Comparison of ENCODE assay signal across 13 mouse cellular contexts in genomic region chr14:105830301-105830700, GRCm38 (mm10).
"Had no signal": no experiment of that assay in that cellular context is flagged by ENCODE, and none has a peak within 500 bp of the region (broad histone marks: within the 10 kb centered on the region; RNA-seq: fewer than 3 reads in every experiment).

No protein-coding gene starts in this region.

- H3K9me3 ChIP-seq: intestine, embryonic 15.5 days; limb, embryonic 12.5 days; liver, embryonic 12.5 days; liver, embryonic 15.5 days; midbrain, embryonic 13.5 days had no signal

- ATAC-seq: intestine, embryonic 15.5 days; liver, embryonic 12.5 days; midbrain, embryonic 13.5 days had no signal

- H3K27me3 ChIP-seq: intestine, embryonic 15.5 days; limb, embryonic 12.5 days; liver, embryonic 12.5 days; liver, embryonic 15.5 days; midbrain, embryonic 13.5 days had no signal

- DNase-seq: kidney, adult 2 months; kidney, postnatal 10 days; kidney, postnatal 36 days; layer of hippocampus, postnatal 36 days; liver; thymus, postnatal 25 days had no signal

- H3K4me2 ChIP-seq: intestine, embryonic 15.5 days; limb, embryonic 12.5 days; liver, embryonic 12.5 days; liver, embryonic 15.5 days; midbrain, embryonic 13.5 days had no signal

- H3K4me1 ChIP-seq: intestine, embryonic 15.5 days; liver, embryonic 12.5 days; liver, embryonic 15.5 days; midbrain, embryonic 13.5 days had no signal

- H3K4me3 ChIP-seq: intestine, embryonic 15.5 days; left cerebral cortex, adult 2 months; limb, embryonic 12.5 days; liver, embryonic 12.5 days; liver, embryonic 15.5 days; midbrain, embryonic 13.5 days had no signal

- H3K27ac ChIP-seq: intestine, embryonic 15.5 days; left cerebral cortex, adult 2 months; limb, embryonic 12.5 days; liver, embryonic 12.5 days; liver, embryonic 15.5 days; macrophage; midbrain, embryonic 13.5 days had no signal

- H3K9ac ChIP-seq: intestine, embryonic 15.5 days; limb, embryonic 12.5 days; liver, embryonic 12.5 days; liver, embryonic 15.5 days; midbrain, embryonic 13.5 days had no signal

- H3K36me3 ChIP-seq: intestine, embryonic 15.5 days; limb, embryonic 12.5 days; liver, embryonic 12.5 days; liver, embryonic 15.5 days; midbrain, embryonic 13.5 days had no signal
